Mouse (Mus musculus): ENCODE data around the gene Zc2hc1b.

DNA sequence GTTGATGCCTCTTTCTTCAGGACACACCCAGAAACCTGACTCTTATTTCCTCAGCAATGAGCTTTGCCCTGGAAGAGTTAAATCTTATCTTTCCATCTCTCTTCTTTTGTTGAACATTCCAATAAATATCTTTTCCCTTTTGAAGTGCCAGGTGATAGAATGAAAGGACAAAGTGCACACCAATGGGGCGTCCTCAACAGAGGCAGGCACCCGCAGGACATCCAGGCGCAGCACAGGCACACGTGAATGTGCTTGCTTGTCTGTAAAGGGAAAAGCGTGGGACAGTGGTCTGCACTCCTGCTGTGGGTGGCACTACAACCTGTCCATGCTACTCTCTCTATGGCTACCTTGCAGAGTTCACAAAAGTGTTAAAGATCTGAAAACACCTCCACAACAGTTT is 12.1 kb upstream of the Zc2hc1b start:
- TF ChIP-seq MYOG (IDR thresholded peaks at IDR 0.05; ENCODE audit: control insufficient read depth, extremely low read depth, insufficient read length), result no peak
- no peak for TF ChIP-seq CTCF (IDR thresholded peaks at IDR 0.05; ENCODE audit: control insufficient read depth, insufficient read depth, insufficient read length)
- no peak for TF ChIP-seq MAX (IDR thresholded peaks at IDR 0.05)
- TF ChIP-seq USF1 (IDR thresholded peaks at IDR 0.05; ENCODE audit: low read depth), result no peak
- TF ChIP-seq CEBPB (IDR thresholded peaks at IDR 0.05; ENCODE audit: low read depth), result no peak
- TF ChIP-seq MYOD1 (IDR thresholded peaks at IDR 0.05; ENCODE audit: control insufficient read depth, insufficient read length, low read depth), result no peak
- no peak for TF ChIP-seq FOSL1 (IDR thresholded peaks at IDR 0.05; ENCODE audit: insufficient read depth, low read length, poor library complexity, severe bottlenecking)

Data from C2C12 (cell line).